Mouse (Mus musculus) erythroblast, embryonic 14.5 days (primary cell): ENCODE results near the gene Otos.

Experiments
- GATA1 ChIP-seq: IDR thresholded peaks from 2 replicates; pipeline ENCODE4 v1.6.1; 2012; ENCODE audit warnings: low read length, inconsistent platforms, mixed read lengths
- TAL1 ChIP-seq: IDR thresholded peaks from 3 replicates; pipeline ENCODE4 v1.6.1; 2012; ENCODE audit warnings: low read length, inconsistent platforms, mixed read lengths

DNA sequence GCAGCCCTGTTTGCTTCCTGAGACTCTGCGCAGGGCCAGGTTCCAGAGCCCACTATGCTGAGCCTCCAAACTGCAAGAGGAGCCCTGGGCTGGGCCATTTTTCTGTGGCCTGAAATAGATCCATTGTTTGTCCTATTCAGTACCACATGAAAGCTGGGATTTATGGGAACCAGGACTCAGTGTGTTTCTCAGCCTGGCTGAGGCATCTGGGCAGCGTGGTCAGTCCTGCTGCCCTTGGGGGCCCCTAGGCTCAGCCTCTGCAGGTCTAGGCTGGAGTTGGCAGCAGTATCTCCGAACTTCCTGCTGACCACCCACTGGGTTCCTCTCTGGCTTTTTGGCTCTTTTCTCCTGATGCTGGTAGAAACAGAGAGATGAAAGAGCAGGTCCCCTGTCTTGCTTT is 2.8 kb upstream of the Otos start:
- TF ChIP-seq TAL1, result no peak
- no peak for TF ChIP-seq GATA1
